Mouse (Mus musculus) spleen, postnatal 4 days (tissue): Measurements from ENCODE around the gene Epb41l4b.

Experiments
- DNase-seq, 2 experiments: peaks; one replicate each; pipeline ENCODE4 v3.0.0; 2022; ENCODE audit warnings: low spot score in 2 of 2

The Epb41l4b gene

GRCm38 (mm10) chr4:57114617-57115592 is 28.3 kb downstream of the Epb41l4b start:
- no peak for DNase-seq

GRCm38 (mm10) chr4:57113472-57114216 is 29.6 kb downstream of the Epb41l4b start:
- no peak for DNase-seq

GRCm38 (mm10) chr4:57111992-57112540 is 31.2 kb downstream of the Epb41l4b start:
- no peak for DNase-seq

GRCm38 (mm10) chr4:57111411-57111810 is 31.8 kb downstream of the Epb41l4b start:
- no peak for DNase-seq

- no peak for DNase-seq
Observed at GRCm38 (mm10) chr4:57109543-57109942, 33.7 kb downstream of the Epb41l4b start.

DNA sequence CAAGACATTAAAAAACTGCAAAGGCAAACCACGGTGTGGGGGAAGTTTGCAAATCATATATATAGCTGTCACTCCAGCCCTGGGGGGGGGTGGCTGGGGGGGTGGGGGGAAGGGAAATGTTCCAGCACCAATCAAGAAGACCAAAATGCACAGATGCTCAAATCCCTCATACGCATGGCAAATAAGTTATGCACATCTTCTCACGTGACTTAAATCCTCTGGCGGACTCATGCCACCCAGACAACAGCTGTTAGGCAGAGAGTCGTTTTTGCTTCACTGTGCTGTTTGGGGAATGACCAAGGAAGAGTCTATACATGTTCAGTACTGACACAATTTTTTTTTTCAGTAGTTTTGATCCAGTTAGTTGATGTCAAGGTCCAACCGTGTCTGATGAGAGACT is 37.9 kb downstream of the Epb41l4b start:
- no peak for DNase-seq

DNA sequence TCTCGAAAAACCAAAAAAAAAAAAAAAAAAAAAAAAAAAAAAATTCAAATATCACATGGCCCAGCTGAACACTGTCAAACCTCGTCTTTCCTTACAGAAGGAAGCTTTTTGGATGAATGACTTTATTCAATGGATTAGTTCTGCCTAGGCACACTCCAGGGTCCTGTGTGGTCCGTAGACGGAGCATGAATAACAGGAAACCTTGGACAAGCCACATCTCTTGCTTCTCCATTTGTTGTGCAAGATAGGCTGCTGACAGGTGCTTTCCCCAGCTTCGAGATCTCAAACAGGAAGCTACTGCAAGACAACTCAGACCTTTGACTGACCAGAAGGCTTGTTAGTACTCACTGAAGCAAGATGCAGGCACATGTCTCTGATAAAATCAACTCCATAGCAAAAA is 39.4 kb downstream of the Epb41l4b start:
- DNase-seq: no peak

DNA sequence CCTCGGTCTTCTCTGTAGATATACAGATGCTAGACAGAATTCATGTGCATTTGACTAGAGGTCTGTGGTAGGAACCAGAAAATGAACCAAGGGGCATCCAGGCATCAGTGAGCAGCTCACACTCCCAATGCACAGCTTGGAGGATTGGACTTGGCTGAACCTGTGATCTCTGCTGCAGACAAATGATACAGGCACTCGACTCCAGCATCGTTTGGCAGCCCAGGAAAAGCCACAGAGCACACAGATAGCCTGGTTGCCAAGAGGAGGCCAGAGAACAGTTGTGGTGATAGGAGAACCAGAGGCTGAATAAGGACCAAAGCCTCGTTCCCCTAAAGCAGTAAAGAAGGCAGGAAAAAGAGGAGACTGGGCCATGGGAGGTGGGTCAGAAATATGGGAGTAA is 42.1 kb downstream of the Epb41l4b start:
- DNase-seq: no peak

- no peak for DNase-seq
Observed at GRCm38 (mm10) chr4:57097411-57097810, 45.8 kb downstream of the Epb41l4b start.

- no peak for DNase-seq
Observed at GRCm38 (mm10) chr4:57095569-57095968, 47.7 kb downstream of the Epb41l4b start.

- DNase-seq: peak in 1 of 2 experiments; percentile 38
Observed at GRCm38 (mm10) chr4:57091363-57091762, 51.9 kb downstream of the Epb41l4b start.

DNA sequence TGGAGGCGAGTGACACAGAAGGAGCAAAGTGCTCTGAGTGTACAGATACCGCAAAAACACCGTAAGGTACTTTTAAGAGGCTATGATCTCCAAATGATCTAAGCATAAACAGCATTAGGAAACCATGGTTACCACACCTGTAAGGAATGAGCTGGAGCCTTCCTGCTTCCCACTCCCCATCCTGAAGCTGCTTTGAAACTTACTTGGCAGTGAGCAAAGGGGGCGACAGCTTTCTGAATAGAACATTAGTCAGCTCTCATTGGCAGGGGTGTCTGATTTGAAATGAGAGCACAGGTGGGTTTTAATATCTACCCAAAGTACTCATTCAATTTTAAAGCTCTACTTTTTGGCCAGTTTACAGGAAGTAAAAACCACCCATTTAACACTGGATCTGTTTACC is 54.9 kb downstream of the Epb41l4b start:
- DNase-seq: no peak

GRCm38 (mm10) chr4:57085750-57086400 is 57.4 kb downstream of the Epb41l4b start:
- no peak for DNase-seq

GRCm38 (mm10) chr4:57083653-57084052 is 59.6 kb downstream of the Epb41l4b start:
- no peak for DNase-seq

GRCm38 (mm10) chr4:57082775-57083428 is 60.3 kb downstream of the Epb41l4b start:
- no peak for DNase-seq

DNA sequence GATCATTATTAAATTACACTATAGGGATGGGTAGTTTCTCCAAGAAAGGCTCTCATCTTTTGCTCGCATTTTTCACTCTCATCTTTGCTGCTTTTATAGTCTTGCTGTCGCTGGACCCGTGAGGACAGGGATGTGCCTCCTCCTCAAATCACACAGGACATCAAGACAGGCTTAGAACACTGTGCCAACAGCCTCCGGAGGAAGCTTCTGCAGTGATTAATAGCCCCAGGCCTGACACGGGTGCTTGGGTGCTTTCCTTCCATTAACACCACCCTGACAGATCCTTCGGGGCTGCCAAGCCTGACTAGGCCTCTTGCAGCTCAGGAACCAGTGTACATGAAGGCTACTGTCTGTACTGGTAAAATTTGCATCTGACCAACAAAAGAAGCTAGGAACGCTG is 61.8 kb downstream of the Epb41l4b start:
- no peak for DNase-seq

- no peak for DNase-seq
Observed at GRCm38 (mm10) chr4:57073843-57074242, 69.4 kb downstream of the Epb41l4b start.

GRCm38 (mm10) chr4:57073174-57073573 is 70.1 kb downstream of the Epb41l4b start:
- DNase-seq: no peak

GRCm38 (mm10) chr4:57070640-57071039 is 72.6 kb downstream of the Epb41l4b start:
- no peak for DNase-seq

DNA sequence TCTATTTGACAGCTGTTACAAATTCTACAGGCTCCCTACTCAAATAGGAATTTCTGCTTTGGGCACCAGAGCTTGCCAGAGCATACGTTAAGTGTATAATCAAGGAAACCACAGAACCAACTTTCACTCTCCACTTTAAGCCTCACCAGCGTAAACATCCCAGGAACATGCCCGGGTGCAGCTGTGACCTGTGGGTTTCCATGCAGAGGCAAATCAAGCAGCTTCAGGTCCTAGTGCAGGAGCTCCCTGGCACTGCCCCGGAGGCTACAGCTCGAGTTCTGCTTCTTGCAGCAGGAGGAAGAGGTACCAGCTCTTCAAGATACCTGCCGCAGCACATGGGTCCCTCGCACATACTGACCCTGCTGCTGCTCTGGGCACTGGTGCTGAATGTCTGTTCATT is 74.8 kb downstream of the Epb41l4b start:
- DNase-seq: no peak

DNA sequence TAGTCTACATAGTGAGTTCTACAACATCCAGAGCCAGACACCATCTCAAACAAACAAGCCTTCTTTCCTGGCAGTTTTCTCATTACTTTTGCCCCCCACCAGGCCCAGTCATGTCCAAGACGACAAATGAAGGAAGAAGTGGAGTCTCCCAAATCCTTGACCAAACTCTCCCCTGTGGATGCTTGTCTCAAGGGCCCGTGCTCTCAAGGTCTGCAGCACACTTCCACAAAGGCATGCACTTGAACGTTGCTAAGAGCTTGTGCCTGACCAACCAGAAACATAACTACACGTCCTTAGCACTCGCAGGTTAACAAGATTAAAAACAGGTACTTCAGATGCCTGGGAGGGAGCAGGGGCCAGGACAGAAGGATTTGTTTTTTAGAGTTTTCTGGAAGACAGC is 75.4 kb downstream of the Epb41l4b start:
- no peak for DNase-seq
